Mouse (Mus musculus) kidney, adult 2 months (tissue): Measurements from ENCODE around the gene Inpp5k. TPM values are rescaled to one million over a fixed set of nuclear protein-coding genes. Genes with fewer than 3 reads are reported as not detected.

Experiments used
- DNase-seq: peaks from one replicate; pipeline ENCODE4 v3.0.0; 2021
- H3K27ac ChIP-seq: fragments of 200-500 bp; 2 replicates; pipeline ENCODE4 v1.5.1; 2012; ENCODE audit warnings: low read depth, low read length, control low read depth, inconsistent platforms; ENCODE audit not compliant: insufficient read depth
- H3K27me3 ChIP-seq: fragments of 200-500 bp; replicated peaks from 2 replicates; pipeline ENCODE4 v1.6.1; 2012; ENCODE audit warnings: mild to moderate bottlenecking, moderate library complexity, low read length, inconsistent platforms; ENCODE audit not compliant: control insufficient read depth, insufficient read depth
- H3K36me3 ChIP-seq: fragments of 200-500 bp; 2 replicates; pipeline ENCODE4 v1.6.1; 2012; ENCODE audit warnings: mild to moderate bottlenecking, moderate library complexity, low read length, inconsistent platforms; ENCODE audit not compliant: control insufficient read depth, insufficient read depth
- H3K4me1 ChIP-seq: fragments of 200-500 bp; 2 replicates; pipeline ENCODE4 v1.6.1; 2011; ENCODE audit warnings: low read length; ENCODE audit not compliant: control insufficient read depth, insufficient read depth
- H3K4me3 ChIP-seq: fragments of 200-500 bp; 2 replicates; pipeline ENCODE4 v1.5.1; 2011; ENCODE audit warnings: mild to moderate bottlenecking, low read depth, low read length, control low read depth; ENCODE audit not compliant: insufficient read depth
- CTCF ChIP-seq: fragments of 200-500 bp; conservative IDR thresholded peaks from 2 replicates; pipeline ENCODE4 v1.5.1; 2011; ENCODE audit warnings: low read depth, mild to moderate bottlenecking, control low read depth, low read length, moderate library complexity, mixed read lengths; ENCODE audit not compliant: insufficient read depth, insufficient read length
- POLR2A ChIP-seq: fragments of 200-500 bp; IDR thresholded peaks from one replicate; pipeline ENCODE4 v1.6.1; 2011; ENCODE audit warnings: low read depth, low read length, control low read depth
- WGBS: fragments of 180-500 bp; shearing (Covaris S2); methylation state at CpG from one replicate; pipeline ENCODE4 v1.1.7; 2018; 5-methylcytosine and 5-hydroxymethylcytosine counted together
- polyA plus RNA-seq: library from polyadenylated mRNA; depleted of rRNA; stranded (reverse); fragments of >200 nt; gene quantifications from 2 replicates; pipeline ENCODE4 v1.2.3, GENCODE M21; 2012; rRNA removed

Inpp5k gene
- 69.1 and 71.5 TPM in 2 replicates for polyA plus RNA-seq

DNA sequence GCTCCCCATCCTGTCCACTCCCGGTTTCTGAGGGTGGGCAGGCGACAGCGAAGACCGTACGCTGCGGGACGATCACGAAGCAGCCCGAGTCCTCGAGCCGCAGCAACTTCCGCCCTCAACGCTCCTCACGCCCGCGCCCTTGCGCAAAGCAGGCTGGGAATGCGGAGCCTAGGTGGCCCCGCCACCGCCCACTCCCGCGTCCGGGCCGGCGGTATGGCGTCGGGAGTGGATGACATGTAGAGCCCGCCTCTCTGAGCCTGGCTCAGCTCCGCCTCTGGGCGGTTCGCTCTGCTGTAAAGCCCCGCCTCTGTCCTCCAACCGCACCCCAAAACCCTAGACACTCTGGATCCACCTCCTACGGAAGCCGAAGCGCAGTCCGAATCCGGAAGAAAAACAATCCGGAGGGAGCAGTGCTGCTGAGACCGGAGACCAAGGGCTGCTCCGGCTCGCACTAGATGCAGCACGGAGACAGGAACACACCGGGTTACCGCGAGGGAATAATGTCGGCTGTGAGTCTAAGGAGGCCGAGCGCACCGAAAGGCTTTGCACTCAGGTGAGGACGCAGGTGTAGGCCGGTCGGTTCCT is at the start of gene Inpp5k:
Gene Inpp5k (plus strand): TSS at position 344 of the 585 bp plus-strand sequence.
- H3K4me3 ChIP-seq = peak within 1 kb of the TSS; percentile 79
- peak within 1 kb of the TSS; percentile 73 for H3K27ac ChIP-seq
- under 1% methylated on average over 53 of the region's 53 CpGs for WGBS
- TF ChIP-seq CTCF (no peak), POLR2A (peak; percentile 82)
- DNase-seq = peak; percentile 99
- no peaks in the 10 kb centered on the region for H3K27me3 ChIP-seq
- peaks cover 2% of the 10 kb centered on the region for H3K36me3 ChIP-seq
- peaks cover 18% of the 10 kb centered on the region; the same call in 1 of the 2 replicates for H3K4me1 ChIP-seq

DNA sequence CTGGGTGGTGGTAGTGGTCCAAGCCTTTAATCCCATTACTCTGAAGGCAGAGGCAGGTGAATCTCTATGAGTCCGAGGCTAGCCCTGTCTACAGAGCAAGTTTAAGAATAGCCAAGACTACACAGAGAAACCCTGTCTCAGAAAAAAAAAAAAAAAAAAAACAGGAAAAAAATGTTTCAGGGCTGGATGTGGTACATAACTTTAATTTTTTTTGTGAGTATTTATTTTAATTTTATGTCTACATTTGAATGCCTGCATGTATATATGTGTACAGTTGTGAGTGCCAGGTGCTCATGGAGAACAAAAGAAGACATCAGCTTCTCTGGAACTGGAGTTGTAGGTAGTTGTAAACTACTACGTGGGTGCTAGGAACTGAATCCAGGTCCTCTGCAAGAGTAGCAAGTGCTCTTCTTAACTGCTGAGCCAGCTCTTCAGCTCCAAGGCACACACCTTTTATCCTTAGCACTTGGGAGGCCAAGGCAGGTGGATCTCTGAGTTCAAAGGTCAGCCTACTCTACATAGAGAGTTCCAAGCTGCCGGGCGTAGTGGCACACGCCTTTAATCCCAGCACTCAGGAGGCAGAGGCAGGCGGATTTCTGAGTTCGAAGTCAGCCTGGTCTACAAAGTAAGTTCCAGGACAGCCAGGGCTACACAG is 49.2 kb upstream of the Inpp5k start:
- no peak for DNase-seq
- 90% methylated on average over 7 of the region's 7 CpGs for WGBS
- Histone ChIP-seq H3K36me3 (no peaks in the 10 kb centered on the region), H3K4me1 (no peaks in the 10 kb centered on the region), H3K4me3 (no peak overlapping the region), H3K27me3 (no peaks in the 10 kb centered on the region), H3K27ac (no peak overlapping the region)
- TF ChIP-seq POLR2A = no peak

DNA sequence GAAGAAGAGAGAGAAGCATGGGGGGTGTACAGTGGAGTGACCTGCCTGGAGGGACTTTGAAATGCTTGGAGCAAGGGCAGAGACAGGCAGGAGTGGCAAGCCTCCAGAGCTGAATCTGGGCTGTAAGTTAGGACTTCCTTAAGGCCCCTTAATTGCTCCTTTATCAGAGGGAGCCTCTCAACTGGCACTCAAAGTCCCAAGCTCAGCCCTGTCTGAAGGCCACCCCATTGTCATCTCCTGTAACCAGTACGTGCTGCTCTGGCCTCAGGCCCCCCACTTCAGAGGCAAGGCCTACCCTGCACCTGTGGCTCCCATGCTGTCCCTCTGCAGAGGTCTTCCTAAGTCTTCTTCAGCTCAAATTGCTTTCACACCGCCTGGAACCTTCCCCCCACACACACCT is 47.3 kb upstream of the Inpp5k start:
- Histone ChIP-seq H3K36me3 (no peaks in the 10 kb centered on the region), H3K4me1 (no peaks in the 10 kb centered on the region), H3K27me3 (no peaks in the 10 kb centered on the region), H3K4me3 (no peak overlapping the region), H3K27ac (no peak overlapping the region)
- DNase-seq = no peak
- WGBS = 92% methylated on average over 2 of the region's 2 CpGs
- TF ChIP-seq POLR2A (no peak), CTCF (no peak)

DNA sequence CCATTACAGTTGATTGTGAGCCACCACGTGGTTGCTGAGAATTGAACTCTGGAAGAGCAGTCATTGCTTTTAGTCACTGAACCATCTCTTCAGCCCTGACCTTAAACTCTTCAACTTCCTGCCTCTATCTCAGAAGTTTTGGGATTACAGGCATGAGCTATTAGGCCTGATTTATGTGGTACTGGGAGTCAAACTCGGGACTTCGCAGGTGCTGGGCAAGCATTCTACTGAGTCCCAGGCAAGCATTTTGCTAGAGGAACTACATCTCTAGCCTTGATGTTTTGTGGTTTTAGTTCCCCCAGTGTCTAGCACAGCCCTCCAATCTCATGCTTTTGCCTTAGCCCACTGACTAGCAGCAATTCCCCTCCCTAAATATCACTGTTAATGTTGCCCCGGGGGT is 45.7 kb upstream of the Inpp5k start:
- Histone ChIP-seq H3K4me3 (no peak overlapping the region), H3K27ac (no peak overlapping the region), H3K36me3 (no peaks in the 10 kb centered on the region), H3K4me1 (peaks cover 4% of the 10 kb centered on the region; the same call in 1 of the 2 replicates), H3K27me3 (no peaks in the 10 kb centered on the region)
- DNase-seq = no peak
- whole genome bisulfite sequencing = 32% methylated on average over 4 of the region's 4 CpGs
- TF ChIP-seq CTCF = no peak
- no peak for TF ChIP-seq POLR2A

DNA sequence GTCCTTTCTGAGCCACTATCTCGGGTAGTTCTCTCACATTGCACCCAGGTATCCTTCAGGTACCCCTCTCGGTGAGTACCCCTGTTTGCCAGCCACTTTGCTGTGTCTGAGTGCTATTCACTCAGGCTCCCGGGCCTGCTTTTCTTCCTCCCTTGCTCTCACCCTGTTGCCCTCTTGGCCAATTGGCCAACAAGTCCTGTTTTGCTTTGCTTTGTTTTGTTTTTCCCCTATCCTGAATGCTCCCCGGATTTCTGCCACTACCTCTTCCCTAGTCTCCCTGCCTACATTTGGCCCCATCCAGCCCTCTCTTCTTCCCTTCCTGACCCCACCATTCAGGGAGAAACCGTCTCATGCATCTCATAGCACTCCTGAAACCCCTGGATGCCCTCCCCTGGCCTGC is 44.8 kb upstream of the Inpp5k start:
- no peak for TF ChIP-seq CTCF
- no peak for TF ChIP-seq POLR2A
- Histone ChIP-seq H3K4me1 (peaks cover 4% of the 10 kb centered on the region; the same call in 1 of the 2 replicates), H3K4me3 (no peak overlapping the region), H3K27ac (no peak overlapping the region), H3K36me3 (no peaks in the 10 kb centered on the region), H3K27me3 (no peaks in the 10 kb centered on the region)
- DNase-seq = no peak
- WGBS = 93% methylated on average over 5 of the region's 5 CpGs

DNA sequence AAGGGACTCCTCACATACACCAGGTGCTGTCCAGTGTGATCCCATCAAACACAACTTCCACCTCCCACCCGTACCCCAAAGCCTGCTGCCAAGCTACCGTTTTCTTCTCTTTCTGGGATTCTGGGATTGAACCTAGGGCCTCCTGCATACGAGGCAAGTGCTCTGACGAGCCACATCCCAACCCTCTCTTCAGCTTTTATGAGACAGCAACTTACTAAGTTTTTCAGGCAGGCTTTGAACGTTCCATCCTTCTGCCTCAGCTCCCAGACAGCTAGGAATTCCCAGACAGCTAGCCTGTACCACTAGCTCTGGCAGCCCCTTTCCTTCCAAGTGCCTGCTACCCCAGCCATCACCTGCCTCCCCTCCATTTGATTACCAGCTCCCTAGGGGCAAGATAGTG is 43.8 kb upstream of the Inpp5k start:
- no peak for DNase-seq
- Histone ChIP-seq H3K4me3 (no peak overlapping the region), H3K4me1 (peaks cover 4% of the 10 kb centered on the region; the same call in 1 of the 2 replicates), H3K27me3 (no peaks in the 10 kb centered on the region), H3K36me3 (no peaks in the 10 kb centered on the region), H3K27ac (no peak overlapping the region)
- 87% methylated on average over 5 of the region's 5 CpGs for WGBS
- no peak for TF ChIP-seq POLR2A
- no peak for TF ChIP-seq CTCF

DNA sequence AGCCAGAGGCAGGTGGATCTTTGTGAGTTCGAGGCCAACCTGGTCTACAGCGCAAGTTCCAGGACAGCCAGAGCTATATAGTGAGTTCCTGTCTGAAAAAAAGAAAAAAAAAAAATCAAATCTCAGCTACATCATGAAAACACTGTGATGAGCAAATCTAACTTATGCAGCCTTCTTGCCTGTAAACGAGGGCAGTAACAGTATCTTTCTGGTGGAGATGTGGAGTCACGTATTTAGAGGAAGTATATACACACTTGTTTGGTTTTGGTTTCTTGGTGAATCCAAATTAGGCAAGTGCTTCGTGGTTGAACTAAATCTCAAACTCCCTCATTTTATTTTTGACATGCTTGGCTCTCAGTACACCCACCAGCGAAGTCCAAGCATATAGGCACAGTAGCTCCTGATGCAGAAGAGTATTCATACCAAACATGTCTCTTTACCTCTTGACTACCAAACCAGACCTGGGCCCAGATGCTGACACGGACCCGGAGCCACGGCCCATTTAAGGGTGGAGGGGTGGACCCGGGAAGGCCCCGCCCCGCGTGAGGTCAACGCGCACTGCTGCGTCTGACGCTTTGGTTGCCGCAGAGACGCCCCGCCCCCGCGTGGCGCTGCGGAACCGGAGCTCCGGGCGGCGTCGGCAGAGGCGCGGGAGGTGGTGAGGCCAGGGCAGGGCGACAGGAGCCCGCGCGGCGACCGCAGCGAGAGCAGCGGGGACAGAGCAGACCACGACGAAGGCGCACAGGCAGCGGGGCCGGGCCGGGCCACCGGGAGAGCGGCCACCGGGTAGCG is 43.1 kb upstream of the Inpp5k start, which contains the start of gene Pitpna:
Gene Pitpna (plus strand): TSS at position 605 of the 792 bp plus-strand sequence.
- peak; percentile 97 for DNase-seq
- H3K36me3 ChIP-seq = no peaks in the 10 kb centered on the region
- H3K27me3 ChIP-seq = no peaks in the 10 kb centered on the region
- WGBS = 5% methylated on average over 47 of the region's 49 CpGs
- peak within 1 kb of the TSS; percentile 82 for H3K27ac ChIP-seq
- H3K4me1 ChIP-seq = peaks cover 4% of the 10 kb centered on the region; the same call in 1 of the 2 replicates
- H3K4me3 ChIP-seq = peak within 1 kb of the TSS; percentile 86
- TF ChIP-seq CTCF (no peak), POLR2A (peak; percentile 40)
